Mouse (Mus musculus) CD4-positive, CD25-positive, alpha-beta regulatory T cell (primary cell): ENCODE results near the gene Acot12. TPM values are rescaled to one million over a fixed set of nuclear protein-coding genes. Genes with fewer than 3 reads are reported as not detected.

Experiments
- polyA plus RNA-seq: library from polyadenylated mRNA; unstranded; fragments of 100-300 nt; shearing (Covaris generic); gene quantifications from one replicate; pipeline ENCODE4 v1.2.1, GENCODE M21; 2017

The Acot12 gene
- polyA plus RNA-seq: 0.30 TPM

DNA sequence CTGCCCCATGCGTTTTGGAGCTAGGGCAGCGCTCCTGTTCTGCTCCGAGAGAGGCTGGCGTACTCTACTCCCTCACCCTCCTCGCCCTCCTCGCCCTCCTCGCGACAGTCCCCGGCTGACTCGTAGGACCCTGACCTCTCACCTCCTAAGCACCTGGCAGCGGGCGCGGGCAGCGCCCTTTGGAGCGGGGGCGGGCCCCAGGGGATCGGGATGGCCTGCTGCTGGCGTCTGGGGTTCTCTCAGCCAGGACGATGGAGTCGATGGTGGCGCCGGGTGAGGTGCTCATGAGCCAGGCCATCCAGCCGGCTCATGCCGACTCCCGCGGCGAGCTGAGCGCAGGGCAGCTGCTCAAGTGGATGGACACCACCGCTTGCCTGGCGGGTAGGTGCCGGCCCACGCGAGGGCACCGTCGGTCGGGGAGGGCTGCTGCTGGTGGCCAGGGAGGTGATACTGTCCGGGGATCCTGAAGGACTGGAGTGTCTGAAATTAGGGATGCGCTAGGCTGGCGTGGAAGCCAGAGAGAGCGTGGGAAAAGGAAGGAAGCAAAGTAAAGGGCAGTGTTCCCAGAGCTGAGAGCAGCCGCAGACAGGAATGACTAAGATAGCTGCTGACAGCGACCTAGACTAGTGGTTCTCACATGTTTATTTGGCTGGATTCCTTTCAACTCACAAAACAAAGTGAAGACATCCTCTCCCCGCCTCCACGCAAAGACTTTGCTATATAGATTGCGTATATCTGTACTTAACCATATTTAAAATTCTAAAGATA, at the start of gene Acot12:
TSS of gene Acot12 (plus strand) at position 233 of the 768 bp plus-strand sequence.

GRCm38 (mm10) chr13:91807155-91807839, 66.0 kb downstream of the Acot12 start, which contains the start of gene Zcchc9:
Zcchc9 (minus strand) TSS chr13:91807705.

Other genes with a start within 250 kb of the Acot12 start
- gene Zcchc9, start 66.2 kb downstream of the Acot12 start, polyA plus RNA-seq: 40.8 TPM
- gene Ckmt2, start 135.4 kb downstream of the Acot12 start, polyA plus RNA-seq: not detected